Mouse (Mus musculus) MEL (cell line): Measurements from ENCODE around the gene Tspan11. TPM values are rescaled to one million over a fixed set of nuclear protein-coding genes. Genes with fewer than 3 reads are reported as not detected.

Experiments
- DNase-seq: peaks from one replicate; pipeline ENCODE4 v3.0.0; 2011; ENCODE audit warnings: low read depth, low spot score
- H3K27ac ChIP-seq: 2 replicates; pipeline ENCODE4 v1.5.1; 2012; ENCODE audit warnings: low read depth, mild to moderate bottlenecking, control low read depth, low read length, moderate library complexity; ENCODE audit not compliant: control insufficient read depth
- H3K27me3 ChIP-seq, 2 experiments: fragments of 150-350 bp in 1 of 2; sonication (generic) in 1 of 2; 2 replicates each; pipeline ENCODE4 v1.6.1; 2012; ENCODE audit warnings: low read length in 2 of 2, mild to moderate bottlenecking in 2 of 2, improper control_type of control experiment in 1 of 2, moderate library complexity in 1 of 2; ENCODE audit not compliant: insufficient read depth in 2 of 2, control insufficient read depth in 1 of 2
- H3K36me3 ChIP-seq, 2 experiments: 2 replicates each; pipeline ENCODE4 v1.6.1; 2012 to 2014; ENCODE audit warnings: low read length in 2 of 2, improper control_type of control experiment in 1 of 2, inconsistent platforms in 1 of 2, mild to moderate bottlenecking in 1 of 2; ENCODE audit not compliant: insufficient read depth in 2 of 2, control insufficient read depth in 1 of 2
- H3K4me1 ChIP-seq, 2 experiments: fragments of 150-350 bp in 1 of 2; sonication (generic) in 1 of 2; 2 replicates each; pipeline ENCODE4 v1.6.1; 2012; ENCODE audit warnings: low read length in 2 of 2, improper control_type of control experiment in 1 of 2, mild to moderate bottlenecking in 1 of 2; ENCODE audit not compliant: insufficient read depth in 2 of 2, control insufficient read depth in 1 of 2
- H3K4me3 ChIP-seq, 2 experiments: fragments of 150-350 bp in 1 of 2; sonication (generic) in 1 of 2; 2 replicates each; pipeline ENCODE4 v1.5.1; 2012; ENCODE audit warnings: low read depth in 2 of 2, low read length in 2 of 2, mild to moderate bottlenecking in 2 of 2, moderate library complexity in 2 of 2, control low read depth in 1 of 2, improper control_type of control experiment in 1 of 2; ENCODE audit not compliant: control insufficient read depth in 1 of 2, insufficient read depth in 1 of 2
- H3K79me2 ChIP-seq: 2 replicates; pipeline ENCODE4 v1.6.1; 2012; ENCODE audit warnings: mild to moderate bottlenecking, low read length, moderate library complexity; ENCODE audit not compliant: control insufficient read depth, poor library complexity, insufficient read depth
- H3K9ac ChIP-seq: 2 replicates; pipeline ENCODE4 v1.6.1; 2012; ENCODE audit warnings: low read depth, mild to moderate bottlenecking, control low read depth, low read length, moderate library complexity; ENCODE audit not compliant: control insufficient read depth, poor library complexity, severe bottlenecking
- H3K9me3 ChIP-seq: fragments of 150-350 bp; sonication (generic); replicated peaks from 2 replicates; pipeline ENCODE4 v1.6.1; 2012; ENCODE audit warnings: mild to moderate bottlenecking, low read length, improper control_type of control experiment, moderate library complexity; ENCODE audit not compliant: insufficient read depth
- CHD1 ChIP-seq: IDR thresholded peaks from 2 replicates; pipeline ENCODE4 v1.6.1; 2012; ENCODE audit warnings: low read depth, mild to moderate bottlenecking, inconsistent platforms, low read length, improper control_type of control experiment
- CTCF ChIP-seq, 3 experiments: IDR thresholded peaks in 2 of 3; conservative IDR thresholded peaks in 1 of 3; 2 replicates each; pipeline ENCODE4 v1.5.1; 2011 to 2012; ENCODE audit warnings: low read length in 3 of 3, low read depth in 2 of 3, mild to moderate bottlenecking in 2 of 3, improper control_type of control experiment in 1 of 3, inconsistent platforms in 1 of 3, mixed read lengths in 1 of 3, moderate library complexity in 1 of 3; ENCODE audit not compliant: control insufficient read depth in 1 of 3, insufficient read depth in 1 of 3, poor library complexity in 1 of 3, severe bottlenecking in 1 of 3
- ETS1 ChIP-seq: IDR thresholded peaks from 2 replicates; pipeline ENCODE4 v1.6.1; 2012; ENCODE audit warnings: low read depth, mild to moderate bottlenecking, inconsistent platforms, low read length, improper control_type of control experiment, moderate library complexity
- GABPA ChIP-seq: IDR thresholded peaks from 2 replicates; pipeline ENCODE4 v1.6.1; 2012; ENCODE audit warnings: low read depth, mild to moderate bottlenecking, inconsistent platforms, low read length, improper control_type of control experiment, moderate library complexity
- GATA1 ChIP-seq: IDR thresholded peaks from 2 replicates; pipeline ENCODE4 v1.6.1; 2011; ENCODE audit warnings: low read depth, low read length, improper control_type of control experiment
- JUND ChIP-seq: IDR thresholded peaks from 2 replicates; pipeline ENCODE4 v1.6.1; 2011; ENCODE audit warnings: low read depth, mild to moderate bottlenecking, improper control_type of control experiment, low read length
- KAT2A ChIP-seq: conservative IDR thresholded peaks from 2 replicates; pipeline ENCODE4 v1.6.1; 2012; ENCODE audit warnings: low read depth, low read length, improper control_type of control experiment, inconsistent platforms
- MAX ChIP-seq: IDR thresholded peaks from 2 replicates; pipeline ENCODE4 v1.6.1; 2011; ENCODE audit warnings: low read length, improper control_type of control experiment
- MAZ ChIP-seq: IDR thresholded peaks from 2 replicates; pipeline ENCODE4 v1.6.1; 2012; ENCODE audit warnings: low read depth, mild to moderate bottlenecking, inconsistent platforms, low read length, improper control_type of control experiment
- MEF2A ChIP-seq: IDR thresholded peaks from 2 replicates; pipeline ENCODE4 v1.6.1; 2014; ENCODE audit warnings: low read depth, mild to moderate bottlenecking, inconsistent platforms, low read length, improper control_type of control experiment; ENCODE audit not compliant: poor library complexity, insufficient replicate concordance, severe bottlenecking; ENCODE audit errors: extremely low read depth
- MXI1 ChIP-seq: IDR thresholded peaks from 2 replicates; pipeline ENCODE4 v1.6.1; 2011; ENCODE audit warnings: mild to moderate bottlenecking, low read depth, low read length, improper control_type of control experiment
- MYC ChIP-seq: IDR thresholded peaks from 2 replicates; pipeline ENCODE4 v1.6.1; 2011; ENCODE audit warnings: low read depth, mild to moderate bottlenecking, low read length, improper control_type of control experiment, moderate library complexity
- NELFE ChIP-seq: IDR thresholded peaks from 2 replicates; pipeline ENCODE4 v1.6.1; 2011; ENCODE audit warnings: low read depth, low read length, improper control_type of control experiment
- NRF1 ChIP-seq: IDR thresholded peaks from 2 replicates; pipeline ENCODE4 v1.6.1; 2014; ENCODE audit warnings: low read depth, mild to moderate bottlenecking, inconsistent platforms, low read length, improper control_type of control experiment, moderate library complexity; ENCODE audit not compliant: poor library complexity, insufficient read depth, severe bottlenecking
- POLR2A ChIP-seq, 2 experiments: IDR thresholded peaks; 2 replicates each; pipeline ENCODE4 v1.6.1; 2011 to 2012; ENCODE audit warnings: low read length in 2 of 2, mild to moderate bottlenecking in 2 of 2, control low read depth in 1 of 2, improper control_type of control experiment in 1 of 2, low read depth in 1 of 2, moderate library complexity in 1 of 2; ENCODE audit not compliant: control insufficient read depth in 1 of 2, insufficient read depth in 1 of 2, poor library complexity in 1 of 2
- POLR2AphosphoS2 ChIP-seq: IDR thresholded peaks from 2 replicates; pipeline ENCODE4 v1.6.1; 2011; ENCODE audit warnings: low read length, improper control_type of control experiment
- POLR2AphosphoS5 ChIP-seq: IDR thresholded peaks from 2 replicates; pipeline ENCODE4 v1.6.1; 2012; ENCODE audit warnings: low read depth, borderline replicate concordance, mild to moderate bottlenecking, inconsistent platforms, low read length, moderate library complexity, mixed read lengths
- RAD21 ChIP-seq: IDR thresholded peaks from 2 replicates; pipeline ENCODE4 v1.6.1; 2011; ENCODE audit warnings: mild to moderate bottlenecking, low read depth, low read length, improper control_type of control experiment
- RCOR1 ChIP-seq: IDR thresholded peaks from 2 replicates; pipeline ENCODE4 v1.6.1; 2012; ENCODE audit warnings: low read depth, mild to moderate bottlenecking, inconsistent platforms, low read length, improper control_type of control experiment
- SMC3 ChIP-seq: IDR thresholded peaks from 2 replicates; pipeline ENCODE4 v1.6.1; 2011; ENCODE audit warnings: low read depth, low read length, improper control_type of control experiment
- TBP ChIP-seq: IDR thresholded peaks from 2 replicates; pipeline ENCODE4 v1.8.0; 2011; ENCODE audit warnings: low read depth, low read length, improper control_type of control experiment
- TCF12 ChIP-seq: IDR thresholded peaks from 2 replicates; pipeline ENCODE4 v1.6.1; 2014; ENCODE audit warnings: low read depth, mild to moderate bottlenecking, inconsistent platforms, low read length, improper control_type of control experiment, moderate library complexity
- USF1 ChIP-seq: IDR thresholded peaks from 2 replicates; pipeline ENCODE4 v1.6.1; 2014; ENCODE audit warnings: low read depth, mild to moderate bottlenecking, inconsistent platforms, low read length, improper control_type of control experiment, moderate library complexity
- USF2 ChIP-seq, 2 experiments: IDR thresholded peaks; 2 replicates each; pipeline ENCODE4 v1.6.1; 2011 to 2012; ENCODE audit warnings: improper control_type of control experiment in 2 of 2, low read length in 2 of 2, borderline replicate concordance in 1 of 2, inconsistent platforms in 1 of 2, low read depth in 1 of 2, mild to moderate bottlenecking in 1 of 2; ENCODE audit not compliant: insufficient read depth in 1 of 2
- ZNF384 ChIP-seq: IDR thresholded peaks from 2 replicates; pipeline ENCODE4 v1.6.1; 2012; ENCODE audit warnings: low read depth, mild to moderate bottlenecking, inconsistent platforms, low read length, improper control_type of control experiment
- polyA plus RNA-seq, 2 experiments: library from polyadenylated mRNA; stranded (reverse) in 1 of 2; unstranded in 1 of 2; fragments of >175 nt in 1 of 2; fragments of >200 nt in 1 of 2; gene quantifications; 2 replicates each; pipeline versions ENCODE4 v1.2.1 to v1.2.4; 2012; ENCODE audit warnings: low replicate concordance in 2 of 2, low read depth in 1 of 2; ENCODE audit not compliant: insufficient read length in 2 of 2, insufficient read depth in 1 of 2, missing spikeins in 1 of 2
- total RNA-seq: library from RNA; depleted of rRNA; stranded (reverse); fragments of 300-350 nt; gene quantifications from 2 replicates; pipeline ENCODE4 v1.2.3, GENCODE M21; 2012

The Tspan11 gene
- total and polyA plus RNA-seq, 3 experiments: not detected

- DNase-seq: no peak
- no peaks in the 10 kb centered on the region for H3K4me1 ChIP-seq
- H3K27ac ChIP-seq: no peak overlapping the region
- no peaks in the 10 kb centered on the region for H3K9me3 ChIP-seq
- H3K79me2 ChIP-seq: no peaks in the 10 kb centered on the region
- no peak overlapping the region for H3K4me3 ChIP-seq
- no peaks in the 10 kb centered on the region for H3K36me3 ChIP-seq
- no peaks in the 10 kb centered on the region for H3K27me3 ChIP-seq
- TF ChIP-seq USF2 (IDR thresholded peaks at IDR 0.05; ENCODE audit: borderline replicate concordance in 1 of 2, insufficient read depth in 1 of 2, low read depth in 1 of 2, low read length in 2 of 2): no peak
- no peak for TF ChIP-seq TCF12
- no peak for TF ChIP-seq ETS1
- TF ChIP-seq KAT2A: no peak
- TF ChIP-seq MAZ: no peak
- no peak for TF ChIP-seq GATA1
- no peak for TF ChIP-seq POLR2AphosphoS2
- TF ChIP-seq CTCF (IDR thresholded peaks at IDR 0.05 in 2 of 3, conservative IDR thresholded peaks at IDR 0.05 in 1 of 3; ENCODE audit: control insufficient read depth in 1 of 3, insufficient read depth in 1 of 3, low read depth in 2 of 3, low read length in 3 of 3, poor library complexity in 1 of 3, severe bottlenecking in 1 of 3): no peak
- no peak for TF ChIP-seq MEF2A
- no peak for TF ChIP-seq USF1
- TF ChIP-seq MAX: no peak
- TF ChIP-seq NELFE: no peak
- TF ChIP-seq ZNF384: no peak
- TF ChIP-seq RAD21: no peak
- no peak for TF ChIP-seq RCOR1
- no peak for TF ChIP-seq MXI1
- TF ChIP-seq POLR2AphosphoS5: no peak
- TF ChIP-seq POLR2A (IDR thresholded peaks at IDR 0.05; ENCODE audit: control insufficient read depth in 1 of 2, insufficient read depth in 1 of 2, low read depth in 1 of 2, low read length in 2 of 2, poor library complexity in 1 of 2): no peak
- TF ChIP-seq TBP: no peak
- TF ChIP-seq CHD1: no peak
- no peak overlapping the region for H3K9ac ChIP-seq
Measured at GRCm38 (mm10) chr6:127902559-127902958, 15.2 kb downstream of the Tspan11 start.

GRCm38 (mm10) chr6:127910638-127911037 lies 23.2 kb downstream of the Tspan11 start:
- H3K9ac ChIP-seq: no peak overlapping the region
- TF ChIP-seq KAT2A: no peak
- TF ChIP-seq TBP: no peak
- no peak for TF ChIP-seq NRF1
- no peak for TF ChIP-seq GABPA
- no peak for TF ChIP-seq TCF12
- TF ChIP-seq POLR2A (IDR thresholded peaks at IDR 0.05; ENCODE audit: control insufficient read depth in 1 of 2, insufficient read depth in 1 of 2, low read depth in 1 of 2, low read length in 2 of 2, poor library complexity in 1 of 2): no peak
- no peak for TF ChIP-seq SMC3
- no peak for TF ChIP-seq RAD21
- no peak for TF ChIP-seq MXI1
- TF ChIP-seq MYC: no peak
- no peak for TF ChIP-seq JUND
- no peak for TF ChIP-seq ZNF384
- no peak for TF ChIP-seq MAX
- TF ChIP-seq, all 39 proteins: peak for 0
- Histone ChIP-seq H3K79me2 (no peaks in the 10 kb centered on the region), H3K27ac (no peak overlapping the region), H3K9me3 (no peaks in the 10 kb centered on the region), H3K27me3 (no peaks in the 10 kb centered on the region), H3K4me1 (no peaks in the 10 kb centered on the region), H3K36me3 (no peaks in the 10 kb centered on the region), H3K4me3 (no peak overlapping the region)
- no peak for DNase-seq
